ENCODE assay signal across 10 mouse cellular contexts in the genomic region with DNA sequence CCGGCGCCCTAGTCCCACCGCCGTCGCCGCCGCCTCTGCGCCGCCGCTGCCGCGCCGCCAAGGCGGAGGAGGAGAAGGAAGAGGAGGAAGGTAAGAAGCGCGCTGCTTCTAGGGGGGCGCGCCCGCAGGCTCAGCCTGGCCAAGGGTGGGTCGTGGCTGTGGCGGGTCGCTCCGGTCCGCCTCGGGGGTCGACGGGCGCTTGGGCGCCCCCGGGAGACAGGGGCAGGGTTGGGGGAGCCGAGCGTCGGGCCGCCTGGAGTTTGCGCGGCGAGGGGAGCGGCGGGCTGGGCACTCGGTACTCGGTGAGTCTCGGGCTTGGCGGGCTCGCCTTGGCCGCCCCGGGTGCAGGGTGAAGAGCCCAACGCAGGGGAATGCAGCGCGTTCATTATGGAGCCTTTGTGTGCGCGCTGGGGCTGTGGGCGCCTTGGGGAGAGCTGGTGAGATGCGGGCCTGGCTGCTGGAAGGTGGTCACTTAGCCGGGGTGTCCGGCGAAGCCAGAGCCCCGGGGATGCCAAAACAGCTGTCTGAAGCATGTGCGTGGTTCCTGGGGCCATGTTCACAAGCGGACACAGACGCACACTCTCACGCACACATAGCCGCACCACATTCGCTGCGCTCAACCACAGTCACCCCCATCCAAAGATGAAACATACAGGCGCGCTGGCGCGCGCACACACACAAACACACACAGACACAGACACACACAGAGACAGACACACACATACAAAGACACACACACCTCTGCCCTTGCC.
DNase-seq lines count a peak whose midpoint lies in the region; ATAC-seq and TF ChIP-seq lines count a peak whose summit lies in the region.
"Had no signal": no experiment of that assay in that cellular context is flagged by ENCODE, and none has a peak within 500 bp of the region (broad histone marks: within the 10 kb centered on the region; RNA-seq: fewer than 3 reads in every experiment).

No protein-coding gene starts in this region.

- H3K9me3 ChIP-seq in forebrain, embryonic 14.5 days (replicated peaks; ENCODE audit: control insufficient read depth, low read length), result no peaks in the 10 kb centered on the region
- no peaks in the 10 kb centered on the region for H3K9me3 ChIP-seq in neural tube, embryonic 14.5 days (ENCODE audit: control insufficient read depth, low read length)

- H3K9ac ChIP-seq in forebrain, embryonic 14.5 days (ENCODE audit: low read length), result peak overlapping the region; percentile 61
- peak overlapping the region; percentile 63 for H3K9ac ChIP-seq in neural tube, embryonic 14.5 days (replicated peaks; ENCODE audit: low read depth, low read length)

- H3K4me1 ChIP-seq in forebrain, embryonic 14.5 days (ENCODE audit: control insufficient read depth, insufficient read depth, low read length), result no peaks in the 10 kb centered on the region
- H3K4me1 ChIP-seq in neural tube, embryonic 14.5 days (ENCODE audit: control insufficient read depth, insufficient read depth, low read length), result no peaks in the 10 kb centered on the region

- H3K36me3 ChIP-seq in forebrain, embryonic 14.5 days (ENCODE audit: control insufficient read depth, insufficient read depth, low read length), result no peaks in the 10 kb centered on the region
- H3K36me3 ChIP-seq in neural tube, embryonic 14.5 days (ENCODE audit: control insufficient read depth, insufficient read depth, low read length), result no peaks in the 10 kb centered on the region

- intact Hi-C loops in gastrocnemius, adult 2 months (cut with DNase I), result no loop called here
- intact Hi-C loops in gastrocnemius, postnatal 14 days (cut with DNase I; ENCODE audit: low total_unique reads), result no loop called here
- intact Hi-C loops in left cerebral cortex, postnatal 36 days (cut with DNase I), result no loop called here

- TF ChIP-seq CTCF in gastrocnemius, adult 2 months (IDR thresholded peaks at IDR 0.05), result no peak

- no peak overlapping the region for H3K27ac ChIP-seq in gastrocnemius, adult 2 months
- no peak overlapping the region for H3K27ac ChIP-seq in forebrain, embryonic 14.5 days (ENCODE audit: low read depth, low read length)
- peak overlapping the region; percentile 44 for H3K27ac ChIP-seq in neural tube, embryonic 14.5 days (ENCODE audit: low read depth, low read length)

- no peak for DNase-seq in gastrocnemius, adult 2 months
- no peak for DNase-seq in gastrocnemius, postnatal 14 days
- peak; percentile 1 for DNase-seq in ES-CJ7 (ENCODE audit: low read depth, low spot score)
- DNase-seq in forebrain, embryonic 14.5 days (ENCODE audit: low spot score), result peak; percentile 29
- peak; percentile 24 to 49 for DNase-seq in left cerebral cortex, postnatal 36 days (ENCODE audit: low spot score in 2 of 2)
- DNase-seq in urinary bladder, postnatal 4 days (ENCODE audit: low spot score in 2 of 2), result no peak
- DNase-seq in ovary, adult 18-20 months (ENCODE audit: low spot score), result no peak

- H3K4me2 ChIP-seq in forebrain, embryonic 14.5 days (ENCODE audit: low read length), result peak overlapping the region; percentile 57
- peak overlapping the region; percentile 49 for H3K4me2 ChIP-seq in neural tube, embryonic 14.5 days (ENCODE audit: low read depth, low read length)

- ATAC-seq in forebrain, embryonic 14.5 days, result peak; percentile 49
- peak; percentile 52 for ATAC-seq in neural tube, embryonic 14.5 days (ENCODE audit: low read depth)

- 42% methylated on average over 51 of the region's 69 CpGs for WGBS in forebrain, embryonic 14.5 days
- WGBS in neural tube, embryonic 14.5 days, result 17% methylated on average over 48 of the region's 69 CpGs

- H3K27me3 ChIP-seq in forebrain, embryonic 14.5 days (replicated peaks; ENCODE audit: control insufficient read depth, insufficient read depth, low read length), result peaks cover 17% of the 10 kb centered on the region
- peaks cover 5% of the 10 kb centered on the region for H3K27me3 ChIP-seq in neural tube, embryonic 14.5 days (ENCODE audit: control insufficient read depth, insufficient read depth, low read length)

- H3K4me3 ChIP-seq in gastrocnemius, adult 2 months, result peak overlapping the region; percentile 64
- peak overlapping the region; percentile 49 for H3K4me3 ChIP-seq in forebrain, embryonic 14.5 days (ENCODE audit: low read depth, low read length)
- peak overlapping the region; percentile 57 for H3K4me3 ChIP-seq in neural tube, embryonic 14.5 days (ENCODE audit: low read depth, low read length)
- H3K4me3 ChIP-seq: erythroblast, embryonic 14.5 days; myocyte had no signal

Comparison
In these comparisons a context has a peak if more than half of its experiments do, and no peak if none do; other contexts are left out.
1. DNase-seq: peak in ES-CJ7 (single experiment), forebrain, embryonic 14.5 days (single experiment) and left cerebral cortex, postnatal 36 days (2 of 2); none in gastrocnemius, adult 2 months (single experiment), gastrocnemius, postnatal 14 days (single experiment), urinary bladder, postnatal 4 days (0 of 2) and ovary, adult 18-20 months (single experiment).
2. Peak in every context shown above with its lines, with median percentiles within 50 percentile points of each other: H3K4me3 ChIP-seq.